Mouse (Mus musculus) embryonic stem cell, embryonic (primary cell): ENCODE measurements around the gene Olfr117.
"Not testable (repeated sequence)": the region's sequence is repeated elsewhere in the genome, so short reads cannot be mapped to it uniquely, and the experiment has no call there.

ENCODE experiments used
- CTCF ChIA-PET, 4 experiments: fragments of 300-600 bp in 2 of 4; fragments of 350-600 bp in 2 of 4; sonication (Branson Sonifier 250); formaldehyde crosslinking; loops; one replicate each; lab custom pipeline; 2022; ENCODE audit warnings: inconsistent platforms in 2 of 4; lab: Charles Lee
- POLR2A ChIA-PET, 4 experiments: fragments of 300-600 bp in 2 of 4; fragments of 350-600 bp in 2 of 4; sonication (Branson Sonifier 250); formaldehyde crosslinking; loops; one replicate each; lab custom pipeline; 2022; ENCODE audit warnings: antibody characterized with exemption in 4 of 4, inconsistent platforms in 1 of 4; lab: Charles Lee

Olfr117 gene

GRCm38 (mm10) chr17:37663682-37664081 lies at the start of gene Olfr117:
Olfr117 (minus strand) TSS chr17:37663782.
- CTCF ChIA-PET, result no interaction called here
- POLR2A ChIA-PET, result no interaction called here

- POLR2A ChIA-PET, CTCF ChIA-PET: not testable (repeated sequence)
Measured at GRCm38 (mm10) chr17:37696264-37696663, 32.7 kb upstream of the Olfr117 start, which contains the start of gene Olfr119. Olfr119 (plus strand) TSS chr17:37696564.

DNA sequence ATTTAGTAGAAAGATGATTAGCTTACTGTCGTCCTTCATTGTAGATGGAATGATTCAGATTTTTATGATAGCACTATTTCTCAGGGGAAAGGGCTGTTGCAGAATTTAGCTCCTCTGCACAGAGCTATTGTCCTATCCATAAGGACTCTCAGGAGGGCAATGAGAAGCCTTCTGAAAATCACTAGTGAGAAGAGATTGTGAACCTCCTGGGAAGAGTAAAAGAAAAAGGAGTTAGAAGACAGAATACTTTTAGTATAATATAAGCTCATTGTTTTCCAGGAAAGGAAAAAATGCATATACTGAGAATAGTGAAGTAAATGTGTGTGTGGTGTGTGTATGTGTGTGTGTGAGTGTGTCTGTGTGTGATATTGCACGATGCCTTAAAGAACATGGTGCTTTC lies 3.1 kb upstream of the Olfr117 start, which contains the start of gene Olfr118:
Gene Olfr118, plus strand, starts transcription at position 301 of the 400 bp plus-strand sequence.
- ChIA-PET CTCF (no interaction called here), POLR2A (no interaction called here)

DNA sequence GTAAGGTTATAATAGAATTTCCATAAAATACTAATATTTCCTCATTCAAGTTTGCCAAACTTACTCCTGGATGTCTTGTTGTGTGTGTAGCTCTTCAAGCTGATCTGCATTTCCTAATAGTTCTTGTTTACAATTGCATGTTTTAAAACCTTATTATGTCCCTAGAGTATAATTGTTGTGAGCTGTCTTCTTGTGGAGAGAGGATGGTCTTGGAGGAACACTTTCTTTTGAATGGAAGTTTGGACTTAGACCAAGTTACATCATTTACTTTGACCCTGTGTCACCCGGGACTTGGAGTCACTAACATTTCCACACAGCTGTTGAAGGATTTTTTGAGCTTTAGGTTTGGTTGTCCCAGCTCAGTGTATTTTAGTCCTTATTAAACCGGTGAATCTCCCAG lies 36.6 kb downstream of the Olfr117 start, which contains the start of the genes Olfr115 and Olfr116:
Gene Olfr115, minus strand, starts transcription at position 101 of the 400 bp plus-strand sequence.
Gene Olfr116, minus strand, starts transcription at position 191 of the 400 bp plus-strand sequence.
- POLR2A ChIA-PET, result no interaction called here
- CTCF ChIA-PET, result no interaction called here
